Mouse (Mus musculus) duodenum, adult 2 months (tissue): ENCODE results near the gene Serpina1e. TPM values are rescaled to one million over a fixed set of nuclear protein-coding genes. Genes with fewer than 3 reads are reported as not detected.

ENCODE experiments used
- polyA plus RNA-seq: library from polyadenylated mRNA; depleted of rRNA; stranded (reverse); fragments of >200 nt; gene quantifications from 2 replicates; pipeline ENCODE4 v1.2.3, GENCODE M21; 2012; ENCODE audit warnings: low replicate concordance; rRNA removed

Serpina1e gene
- polyA plus RNA-seq = 0.78 TPM in 1 of 2 replicates, not detected in the other

GRCm38 (mm10) chr12:103958798-103959197, at the start of gene Serpina1e:
Gene Serpina1e, minus strand, starts transcription at chr12:103958975.

GRCm38 (mm10) chr12:103989857-103990256, 31.1 kb upstream of the Serpina1e start, which contains the start of gene Serpina11:
Gene Serpina11, minus strand, starts transcription at chr12:103989957.

GRCm38 (mm10) chr12:103904837-103905340, 53.9 kb downstream of the Serpina1e start, which contains the start of gene Serpina1c:
Gene Serpina1c, minus strand, starts transcription at chr12:103904887.

Other genes with a start within 250 kb of the Serpina1e start
- not detected in 2 replicates for gene Serpina1d, start 185.4 kb downstream of the Serpina1e start, polyA plus RNA-seq
- 1.1 and 2.4 TPM in 2 replicates for gene Serpina1b, start 128.6 kb downstream of the Serpina1e start, polyA plus RNA-seq
- gene Serpina1a, start 95.4 kb downstream of the Serpina1e start, polyA plus RNA-seq = 0.15 and 1.2 TPM in 2 replicates
- gene Serpina1c, start 54.1 kb downstream of the Serpina1e start, polyA plus RNA-seq = 0.68 and 2.5 TPM in 2 replicates
- gene Serpina11, start 31.0 kb upstream of the Serpina1e start, polyA plus RNA-seq = 0.43 TPM in 1 of 2 replicates, not detected in the other
- gene Serpina9, start 54.8 kb upstream of the Serpina1e start, polyA plus RNA-seq = 0.02 and 0.12 TPM in 2 replicates
- not detected in 2 replicates for gene Serpina12, start 85.5 kb upstream of the Serpina1e start, polyA plus RNA-seq
- not detected in 2 replicates for gene Serpina5, start 142.1 kb upstream of the Serpina1e start, polyA plus RNA-seq
- gene Serpina3a, start 153.7 kb upstream of the Serpina1e start, polyA plus RNA-seq = not detected in 2 replicates
- not detected in 2 replicates for gene Serpina3b, start 169.0 kb upstream of the Serpina1e start, polyA plus RNA-seq
- gene Serpina3c, start 194.9 kb upstream of the Serpina1e start, polyA plus RNA-seq = 0.04 and 0.46 TPM in 2 replicates